Comparison of ENCODE assay signal across 23 mouse cellular contexts in genomic region chr16:10735781-10736180, GRCm38 (mm10). TPM values are rescaled to one million over a fixed set of nuclear protein-coding genes. Genes with fewer than 3 reads are reported as not detected.
DNase-seq lines count a peak whose midpoint lies in the region; ATAC-seq lines count a peak whose summit lies in the region.
"Had no signal": no experiment of that assay in that cellular context is flagged by ENCODE, and none has a peak within 500 bp of the region (broad histone marks: within the 10 kb centered on the region; RNA-seq: fewer than 3 reads in every experiment).

No protein-coding gene starts in this region.

- H3K9me3 ChIP-seq in midbrain, embryonic 11.5 days (ENCODE audit: control insufficient read depth, low read length), result no peaks in the 10 kb centered on the region
- no peaks in the 10 kb centered on the region for H3K9me3 ChIP-seq in midbrain, embryonic 14.5 days (ENCODE audit: control insufficient read depth, low read length)
- no peaks in the 10 kb centered on the region for H3K9me3 ChIP-seq in forebrain, embryonic 10.5 days
- H3K9me3 ChIP-seq: embryonic facial prominence, embryonic 15.5 days; liver, embryonic 12.5 days; midbrain, embryonic 12.5 days had no signal

- no peak overlapping the region for H3K27ac ChIP-seq in midbrain, embryonic 11.5 days (ENCODE audit: low read depth, low read length)
- no peak overlapping the region for H3K27ac ChIP-seq in midbrain, embryonic 14.5 days (replicated peaks; ENCODE audit: low read depth, low read length)
- H3K27ac ChIP-seq in forebrain, embryonic 10.5 days, result no peak overlapping the region
- H3K27ac ChIP-seq: embryonic facial prominence, embryonic 15.5 days; hindbrain, embryonic 14.5 days; liver, embryonic 12.5 days; macrophage; midbrain, embryonic 12.5 days; stomach, postnatal 0 days had no signal

- 98% methylated on average over 2 of the region's 2 CpGs for WGBS in midbrain, embryonic 11.5 days
- 97% methylated on average over 2 of the region's 2 CpGs for WGBS in midbrain, embryonic 14.5 days
- WGBS in forebrain, embryonic 10.5 days, result 97% methylated on average over 2 of the region's 2 CpGs

- H3K27me3 ChIP-seq in midbrain, embryonic 11.5 days (ENCODE audit: control insufficient read depth, insufficient read depth, low read length), result no peaks in the 10 kb centered on the region
- no peaks in the 10 kb centered on the region for H3K27me3 ChIP-seq in midbrain, embryonic 14.5 days (ENCODE audit: control insufficient read depth, insufficient read depth, low read length)
- no peaks in the 10 kb centered on the region for H3K27me3 ChIP-seq in forebrain, embryonic 10.5 days (ENCODE audit: poor library complexity, severe bottlenecking)
- H3K27me3 ChIP-seq: embryonic facial prominence, embryonic 15.5 days; midbrain, embryonic 12.5 days had no signal

- no peak overlapping the region for H3K9ac ChIP-seq in midbrain, embryonic 11.5 days (ENCODE audit: low read length)
- no peak overlapping the region for H3K9ac ChIP-seq in midbrain, embryonic 14.5 days (replicated peaks; ENCODE audit: low read length)
- H3K9ac ChIP-seq: embryonic facial prominence, embryonic 15.5 days; hindbrain, embryonic 14.5 days; liver, embryonic 12.5 days; midbrain, embryonic 12.5 days had no signal

- H3K4me3 ChIP-seq in midbrain, embryonic 11.5 days (ENCODE audit: low read depth, low read length), result no peak overlapping the region
- no peak overlapping the region for H3K4me3 ChIP-seq in midbrain, embryonic 14.5 days (replicated peaks; ENCODE audit: low read depth, low read length)
- no peak overlapping the region for H3K4me3 ChIP-seq in forebrain, embryonic 10.5 days
- H3K4me3 ChIP-seq: embryonic facial prominence, embryonic 15.5 days; liver, embryonic 12.5 days; midbrain, embryonic 12.5 days had no signal

- intact Hi-C loops in heart, postnatal 10 days (cut with DNase I), result no loop called here

- no peak overlapping the region for H3K4me2 ChIP-seq in midbrain, embryonic 11.5 days
- no peak overlapping the region for H3K4me2 ChIP-seq in midbrain, embryonic 14.5 days (ENCODE audit: low read length)
- H3K4me2 ChIP-seq: embryonic facial prominence, embryonic 15.5 days; hindbrain, embryonic 14.5 days; liver, embryonic 12.5 days; midbrain, embryonic 12.5 days had no signal

- H3K36me3 ChIP-seq in midbrain, embryonic 11.5 days (ENCODE audit: control insufficient read depth, insufficient read depth, low read length), result no peaks in the 10 kb centered on the region
- H3K36me3 ChIP-seq in midbrain, embryonic 14.5 days (ENCODE audit: control insufficient read depth, insufficient read depth, low read length), result 0 out of 2 replicates have a peak, but pooled peaks cover 3% of the 10 kb centered on the region
- H3K36me3 ChIP-seq in forebrain, embryonic 10.5 days (replicated peaks), result no peaks in the 10 kb centered on the region
- H3K36me3 ChIP-seq: embryonic facial prominence, embryonic 15.5 days; liver, embryonic 12.5 days; midbrain, embryonic 12.5 days had no signal

- no peak for ATAC-seq in midbrain, embryonic 11.5 days (ENCODE audit: low FRiP score)
- ATAC-seq in midbrain, embryonic 14.5 days (ENCODE audit: low FRiP score, low TSS enrichment), result no peak
- ATAC-seq: intestine, embryonic 16.5 days; liver, embryonic 12.5 days had no signal

- peak; percentile 43 to 51 for DNase-seq in heart, postnatal 10 days
- no peak for DNase-seq in heart, adult 8-10 months (ENCODE audit: low spot score)
- DNase-seq in midbrain, embryonic 11.5 days (ENCODE audit: low spot score, missing footprints), result peak; percentile 67
- no peak for DNase-seq in midbrain, embryonic 14.5 days
- DNase-seq in kidney, postnatal 36 days, result peak; percentile 39 to 62
- no peak for DNase-seq in forebrain, embryonic 10.5 days (ENCODE audit: extremely low spot score, low spot score)
- DNase-seq in embryo, embryonic 9.5 days (ENCODE audit: extremely low spot score), result no peak
- DNase-seq: cerebellum, adult 9-11 months; right cerebral cortex, postnatal 25 days had no signal

- no peaks in the 10 kb centered on the region for H3K4me1 ChIP-seq in midbrain, embryonic 11.5 days (ENCODE audit: control insufficient read depth, insufficient read depth, low read length)
- H3K4me1 ChIP-seq in midbrain, embryonic 14.5 days (ENCODE audit: control insufficient read depth, insufficient read depth, low read length), result no peaks in the 10 kb centered on the region
- peaks cover 24% of the 10 kb centered on the region for H3K4me1 ChIP-seq in forebrain, embryonic 10.5 days
- H3K4me1 ChIP-seq: midbrain, embryonic 12.5 days had no signal

RNA-seq across cellular contexts. Expression of gene Socs1, which starts 49.6 kb away (rescaled TPM):
- total RNA-seq in heart, postnatal 10 days (2021), result 1 to 10 TPM; 1.2 to 1.5 TPM
- total RNA-seq in heart, adult 8-10 months (2022), result under 1 TPM; 0.32 to 0.41 (median 0.36) TPM
- 2.2 and 2.5 TPM in 2 replicates for polyA plus RNA-seq in midbrain, embryonic 11.5 days (2014; fragmentation: Nextera tagmentation; extraction: Ambion mirVana)
- polyA plus RNA-seq in midbrain, embryonic 14.5 days (2014; fragmentation: Nextera tagmentation; extraction: Ambion mirVana), result 2.5 and 2.7 TPM in 2 replicates
- polyA plus RNA-seq in forebrain, embryonic 10.5 days (2016; fragmentation: Nextera tagmentation; extraction: Ambion mirVana), result 2.3 and 2.7 TPM in 2 replicates

RNA-seq across cellular contexts. Expression of gene Tnp2, which starts 52.7 kb away (rescaled TPM):
- total RNA-seq in heart, postnatal 10 days (2021), result not detected
- total RNA-seq in heart, adult 8-10 months (2022), result not detected
- polyA plus RNA-seq in midbrain, embryonic 11.5 days (2014; fragmentation: Nextera tagmentation; extraction: Ambion mirVana), result not detected in 2 replicates
- polyA plus RNA-seq in midbrain, embryonic 14.5 days (2014; fragmentation: Nextera tagmentation; extraction: Ambion mirVana), result not detected in 2 replicates
- polyA plus RNA-seq in forebrain, embryonic 10.5 days (2016; fragmentation: Nextera tagmentation; extraction: Ambion mirVana), result not detected in 2 replicates
- total RNA-seq: layer of hippocampus, adult 8-10 months; left cerebral cortex, adult 8-10 months; MEL had no signal
- polyA plus RNA-seq: embryonic facial prominence, embryonic 15.5 days; forebrain, embryonic 11.5 days; hindbrain, embryonic 14.5 days; intestine, embryonic 16.5 days; limb, embryonic 11.5 days; liver, embryonic 12.5 days; macrophage; midbrain, embryonic 12.5 days; neural tube, embryonic 14.5 days; stomach, postnatal 0 days had no signal

RNA-seq across cellular contexts. Expression of gene Prm3, which starts 54.9 kb away (rescaled TPM):
- not detected for total RNA-seq in heart, postnatal 10 days (2021)
- total RNA-seq in heart, adult 8-10 months (2022), result not detected
- polyA plus RNA-seq in midbrain, embryonic 11.5 days (2014; fragmentation: Nextera tagmentation; extraction: Ambion mirVana), result not detected in 2 replicates
- polyA plus RNA-seq in midbrain, embryonic 14.5 days (2014; fragmentation: Nextera tagmentation; extraction: Ambion mirVana), result not detected in 2 replicates
- polyA plus RNA-seq in forebrain, embryonic 10.5 days (2016; fragmentation: Nextera tagmentation; extraction: Ambion mirVana), result not detected in 2 replicates
- total RNA-seq: layer of hippocampus, adult 8-10 months; left cerebral cortex, adult 8-10 months; MEL had no signal
- polyA plus RNA-seq: embryonic facial prominence, embryonic 15.5 days; forebrain, embryonic 11.5 days; heart, embryonic 16.5 days; hindbrain, embryonic 14.5 days; intestine, embryonic 16.5 days; limb, embryonic 11.5 days; liver, embryonic 12.5 days; macrophage; midbrain, embryonic 12.5 days; neural tube, embryonic 14.5 days; stomach, postnatal 0 days had no signal

Comparison
In these comparisons a context has a peak if more than half of its experiments do, and no peak if none do; other contexts are left out.
1. DNase-seq: peak in heart, postnatal 10 days (2 of 2), midbrain, embryonic 11.5 days (single experiment) and kidney, postnatal 36 days (2 of 2); none in heart, adult 8-10 months (single experiment), midbrain, embryonic 14.5 days (single experiment), forebrain, embryonic 10.5 days (single experiment) and embryo, embryonic 9.5 days (single experiment).